Mouse (Mus musculus) thymus, postnatal 36 days (tissue): ENCODE measurements around the gene Slc27a3.

Experiments used
- DNase-seq, 2 experiments: peaks; one replicate each; pipeline ENCODE4 v3.0.0; 2022; ENCODE audit warnings: mixed read lengths in 2 of 2

The Slc27a3 gene

DNA sequence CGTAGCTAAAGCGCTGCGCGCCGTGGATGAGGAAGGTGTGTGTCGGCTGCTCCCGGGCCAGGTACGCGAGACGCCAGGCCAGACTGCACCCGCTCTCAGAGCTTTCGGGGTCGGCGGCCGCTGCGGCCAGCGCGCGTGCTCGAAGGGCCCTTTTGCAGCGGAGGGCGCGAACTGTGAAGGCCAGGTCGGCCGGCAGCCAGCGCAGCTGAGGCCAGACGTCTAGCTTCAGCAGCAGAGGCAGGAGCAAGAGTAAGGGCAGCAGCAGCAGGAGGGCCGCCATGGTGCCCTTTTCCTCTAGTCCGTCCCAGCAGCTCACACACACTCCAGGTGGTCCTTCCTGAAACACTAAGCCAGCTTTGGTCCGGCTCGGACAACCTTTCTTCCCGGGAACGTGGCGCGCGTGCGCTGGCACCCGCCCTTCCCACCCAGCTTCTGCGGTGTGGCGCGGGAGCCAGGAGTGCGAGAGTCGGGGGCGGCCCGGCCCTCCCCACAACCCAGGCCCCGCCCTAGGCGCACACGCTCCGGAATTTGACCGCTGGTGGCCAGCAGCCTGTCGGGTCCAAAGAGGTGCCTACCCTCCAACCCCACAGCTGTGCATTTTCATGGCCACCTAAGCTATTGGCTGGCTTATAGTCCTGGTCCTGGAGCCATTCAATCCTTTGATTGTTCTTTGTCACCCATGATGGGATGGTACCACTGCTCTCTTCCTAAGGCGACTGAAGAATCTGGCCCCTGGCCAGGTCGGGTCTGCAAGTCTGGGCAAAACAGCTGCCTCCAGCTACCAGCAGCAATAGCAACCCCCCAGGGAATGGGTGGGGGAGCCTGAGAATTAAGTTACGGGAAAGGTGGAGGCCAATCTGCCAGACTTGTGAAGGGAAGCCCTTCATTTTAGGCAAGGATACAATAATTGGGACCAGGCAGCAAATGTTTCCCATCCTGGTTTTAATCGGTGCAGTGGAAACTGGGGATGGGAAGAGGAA is at the start of gene Slc27a3:
Gene Slc27a3 (minus strand): TSS at position 428 of the 980 bp plus-strand sequence.
- no peak for DNase-seq

DNA sequence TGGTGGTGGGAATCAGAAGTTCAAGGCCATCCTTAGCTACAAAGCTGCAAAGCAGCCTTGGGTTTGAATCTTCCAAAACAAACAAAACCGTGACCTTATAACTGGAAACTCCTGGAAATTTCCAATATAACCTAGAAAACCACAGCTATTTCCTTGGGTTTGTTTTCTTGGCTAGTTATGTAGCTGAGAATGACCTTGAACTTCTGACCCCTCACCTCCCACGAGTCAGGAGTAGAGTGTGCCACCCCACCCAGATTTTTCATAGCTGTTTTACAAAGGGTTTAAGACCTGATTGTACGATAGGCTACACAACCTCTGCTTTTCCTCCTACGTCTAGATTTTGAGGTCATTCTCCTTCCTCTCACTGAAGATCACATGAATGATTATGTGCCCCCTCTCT is 47.4 kb upstream of the Slc27a3 start:
- no peak for DNase-seq

GRCm38 (mm10) chr3:90434073-90434730 is 44.5 kb upstream of the Slc27a3 start:
- DNase-seq = no peak

GRCm38 (mm10) chr3:90433381-90434020 is 43.8 kb upstream of the Slc27a3 start, which contains the start of gene Ints3:
Ints3 (minus strand) TSS chr3:90433622.
- DNase-seq = peak; percentile 99 to 100

DNA sequence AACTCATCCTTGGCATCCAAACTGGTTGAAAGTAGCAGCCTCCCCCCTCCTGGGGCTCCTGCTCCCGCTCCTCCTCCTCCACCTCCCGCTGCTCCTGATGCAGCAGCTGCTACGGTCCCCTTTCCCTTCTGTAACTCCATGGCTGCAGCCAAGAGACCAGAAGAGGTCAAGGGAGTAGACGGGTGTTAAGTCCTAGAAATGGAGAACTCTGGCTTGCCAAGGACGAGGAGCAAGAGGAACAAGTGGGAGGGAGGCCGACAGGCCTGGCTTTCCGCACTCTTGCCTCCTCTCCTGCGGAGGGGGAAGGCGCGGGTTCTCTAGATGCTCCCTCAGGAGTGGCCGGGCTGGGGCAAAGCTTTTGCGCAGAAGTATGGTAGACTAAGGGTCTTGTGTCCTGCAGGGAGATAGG is 43.1 kb upstream of the Slc27a3 start:
- no peak for DNase-seq

DNA sequence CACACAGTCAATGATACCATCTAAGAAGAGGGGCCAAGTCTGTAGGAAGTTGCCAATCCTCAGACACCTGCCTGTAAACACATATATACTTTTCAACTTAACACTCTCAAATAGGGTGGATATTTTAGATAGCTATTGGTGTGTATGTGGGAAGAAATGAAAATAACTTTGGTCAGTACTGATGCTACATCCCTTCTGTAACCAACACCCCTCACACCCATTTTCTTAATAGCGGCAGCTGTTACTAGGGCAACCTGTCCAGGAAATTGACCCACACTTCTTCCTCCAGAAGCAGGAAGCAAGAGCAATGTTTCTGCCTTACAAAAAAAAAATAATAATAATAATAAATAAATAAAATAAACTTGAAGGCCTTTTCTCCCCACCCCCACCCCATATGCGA is 42.6 kb upstream of the Slc27a3 start:
- no peak for DNase-seq

GRCm38 (mm10) chr3:90429576-90429975 is 39.8 kb upstream of the Slc27a3 start:
- no peak for DNase-seq

GRCm38 (mm10) chr3:90428186-90428585 is 38.4 kb upstream of the Slc27a3 start:
- DNase-seq = no peak

DNA sequence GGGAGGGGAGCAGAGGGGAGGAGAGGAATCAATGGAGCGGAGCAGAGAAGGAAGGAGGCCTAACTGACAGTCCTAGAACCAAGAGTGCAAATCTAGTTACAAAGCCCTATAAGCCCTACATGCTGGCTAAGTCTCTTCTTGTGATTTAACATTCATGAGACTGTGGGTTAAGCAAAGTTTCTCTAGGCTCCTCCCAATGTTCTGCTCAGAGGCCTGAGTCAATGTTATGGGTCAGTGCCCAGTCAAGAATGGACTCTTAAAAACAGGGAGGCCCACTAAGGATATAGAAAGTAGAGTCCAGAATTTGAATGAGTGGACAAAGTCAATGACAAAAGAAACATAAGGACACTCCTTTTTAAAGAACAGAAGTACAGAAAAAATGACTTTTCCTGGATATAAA is 37.8 kb upstream of the Slc27a3 start:
- no peak for DNase-seq

DNA sequence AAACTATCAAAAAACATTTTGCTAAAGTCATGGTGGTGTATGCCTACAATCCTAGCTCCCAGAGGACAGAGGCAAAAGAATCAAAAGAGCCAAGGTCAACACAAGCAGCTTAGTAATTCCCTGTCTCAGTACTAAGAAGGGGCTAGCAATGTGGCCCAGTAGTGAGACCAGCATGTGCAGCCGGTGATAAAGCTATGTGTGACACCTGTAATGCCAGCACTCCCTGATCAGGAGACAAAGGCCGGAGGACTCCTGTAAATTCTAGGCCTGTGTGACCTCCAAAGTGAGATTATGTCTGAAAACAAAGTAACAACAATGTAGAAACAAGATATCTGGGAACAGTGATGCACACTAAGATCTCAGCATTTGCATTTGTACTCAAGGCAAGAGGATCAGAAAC is 35.8 kb upstream of the Slc27a3 start:
- DNase-seq = no peak

DNA sequence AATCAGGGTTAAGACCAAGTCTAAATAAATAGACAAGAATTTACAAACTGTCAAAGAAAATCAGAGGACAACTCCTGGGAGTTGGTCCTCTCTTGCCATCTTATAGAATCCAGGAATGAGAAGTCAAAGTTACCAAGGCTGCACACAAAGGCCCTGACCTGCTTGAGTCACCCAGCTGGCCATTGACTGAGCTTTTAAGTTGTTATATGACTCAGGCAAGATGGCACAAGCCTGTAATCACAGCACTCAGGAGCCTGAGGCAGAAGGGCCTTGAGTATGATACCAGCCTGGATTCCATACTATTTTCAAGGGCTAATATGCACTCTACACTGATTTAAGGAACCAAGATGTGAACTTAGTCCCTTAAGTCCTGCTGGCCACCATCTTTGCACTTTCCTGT is 33.8 kb upstream of the Slc27a3 start:
- DNase-seq = no peak

DNA sequence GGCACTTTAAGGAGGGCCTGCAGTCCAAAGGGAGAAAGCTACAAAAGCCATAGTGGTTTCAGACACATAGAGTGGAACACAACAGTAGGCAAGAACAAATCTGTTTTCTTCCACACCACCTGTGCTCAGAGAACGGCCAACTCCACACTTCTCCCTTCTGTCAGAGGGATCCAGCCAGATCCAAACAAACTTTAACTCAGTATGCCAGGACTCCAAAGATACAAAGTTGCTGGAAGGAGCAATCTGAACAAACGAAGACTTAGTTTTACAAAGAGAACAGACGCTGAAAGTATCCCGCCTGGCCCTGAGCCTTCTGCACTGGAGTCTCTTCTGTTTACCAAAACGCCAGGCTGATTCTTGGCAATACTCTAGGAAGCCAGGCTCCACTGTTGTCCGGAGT is 31.0 kb upstream of the Slc27a3 start:
- DNase-seq = no peak

GRCm38 (mm10) chr3:90413011-90413396 is 23.3 kb upstream of the Slc27a3 start:
- no peak for DNase-seq

DNA sequence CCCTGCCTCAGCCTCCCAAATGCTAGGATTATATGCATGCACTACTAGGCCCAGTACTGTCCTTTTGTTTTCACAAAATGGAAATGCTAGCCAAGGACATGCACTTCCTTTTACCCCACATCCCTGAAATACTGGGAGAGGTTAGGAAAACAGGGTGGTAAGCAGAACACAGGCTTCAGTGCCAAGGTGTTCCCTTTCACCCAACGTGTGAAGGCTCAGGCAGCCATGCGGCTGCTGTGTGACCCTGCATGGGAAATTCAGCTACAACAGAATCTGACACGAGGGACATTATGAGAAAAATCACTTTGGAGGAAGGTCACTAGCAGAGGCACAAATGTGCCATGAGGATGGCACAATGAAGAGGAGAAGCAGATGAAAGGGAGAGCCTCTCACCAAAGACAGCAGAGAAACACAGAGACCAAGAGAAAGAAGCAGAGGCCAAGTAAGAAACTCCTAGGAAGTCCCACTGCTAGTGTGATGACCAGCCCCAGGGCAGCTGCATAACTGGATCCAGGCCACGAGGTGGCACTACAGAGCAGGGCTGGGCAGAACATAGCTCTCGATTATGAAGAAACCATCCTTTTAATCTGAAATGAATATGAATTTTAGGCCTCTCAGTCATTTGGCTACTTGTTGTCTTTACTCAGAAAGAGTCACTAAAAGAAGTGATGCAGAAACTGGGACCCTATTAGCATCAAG is 22.7 kb upstream of the Slc27a3 start:
- DNase-seq = peak; percentile 60 to 61

DNA sequence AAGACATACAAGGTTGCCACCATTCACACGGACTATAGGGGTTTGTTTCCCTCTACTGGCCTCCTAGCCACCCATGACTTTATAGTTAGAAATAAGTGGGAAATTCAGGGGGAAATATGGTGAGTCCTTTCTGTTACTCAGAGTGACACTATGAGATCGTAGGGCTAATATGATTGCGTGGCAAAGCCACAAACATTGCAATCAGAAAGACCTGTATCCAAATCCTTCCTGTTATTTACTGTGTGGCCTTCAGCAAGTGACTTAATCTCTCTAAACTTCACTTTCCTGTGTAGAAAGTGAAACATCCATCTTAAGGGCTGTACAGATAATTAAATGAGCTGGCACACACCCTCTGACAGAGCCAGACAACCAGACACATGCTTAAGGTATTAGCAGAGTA is 19.0 kb upstream of the Slc27a3 start:
- DNase-seq = no peak

DNA sequence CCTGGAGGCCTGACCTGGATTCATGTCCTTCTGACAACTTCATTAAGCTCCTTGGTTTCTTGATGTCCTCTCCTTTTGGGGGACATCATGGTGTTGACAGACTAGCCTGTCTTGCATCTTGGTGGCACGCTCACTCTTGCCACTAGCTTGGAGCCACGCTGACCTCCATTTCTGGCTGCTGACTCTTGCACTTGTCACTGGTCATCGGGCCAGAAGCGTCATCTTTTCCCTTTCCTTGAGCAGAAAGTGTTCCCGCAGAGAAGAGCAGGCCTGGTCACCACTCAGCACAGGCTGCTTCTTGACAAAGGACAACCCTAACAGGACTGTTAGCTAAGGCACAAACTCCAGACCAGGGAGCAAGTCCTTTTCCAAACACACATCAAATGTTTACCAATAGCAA is 16.7 kb upstream of the Slc27a3 start:
- DNase-seq = no peak

GRCm38 (mm10) chr3:90404609-90405008 is 14.9 kb upstream of the Slc27a3 start:
- DNase-seq = no peak

- no peak for DNase-seq
These were observed 14.4 kb upstream of the Slc27a3 start for GRCm38 (mm10) chr3:90404121-90404520.

DNA sequence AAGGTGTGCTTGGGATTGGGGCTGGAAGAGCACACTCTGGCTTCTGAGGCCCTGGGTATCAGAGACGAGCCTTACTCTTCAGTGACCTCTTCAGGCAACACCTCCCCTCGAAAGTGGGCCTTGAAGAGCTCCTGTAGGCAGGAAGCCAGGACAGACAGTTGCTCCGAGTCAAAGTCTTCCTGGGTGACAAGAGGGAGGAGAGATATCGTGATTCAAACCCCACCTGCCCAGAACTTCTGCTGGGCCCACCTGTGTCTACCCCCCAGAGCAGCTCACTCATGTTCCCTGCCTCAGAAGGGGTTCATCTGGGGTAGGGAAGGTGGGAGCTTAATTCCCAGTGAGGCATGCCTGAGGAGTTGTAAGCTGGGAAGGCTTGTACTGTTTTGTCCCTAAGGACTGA is 11.3 kb upstream of the Slc27a3 start:
- no peak for DNase-seq

- no peak for DNase-seq
These were observed 5.9 kb upstream of the Slc27a3 start for GRCm38 (mm10) chr3:90395629-90396028.

DNA sequence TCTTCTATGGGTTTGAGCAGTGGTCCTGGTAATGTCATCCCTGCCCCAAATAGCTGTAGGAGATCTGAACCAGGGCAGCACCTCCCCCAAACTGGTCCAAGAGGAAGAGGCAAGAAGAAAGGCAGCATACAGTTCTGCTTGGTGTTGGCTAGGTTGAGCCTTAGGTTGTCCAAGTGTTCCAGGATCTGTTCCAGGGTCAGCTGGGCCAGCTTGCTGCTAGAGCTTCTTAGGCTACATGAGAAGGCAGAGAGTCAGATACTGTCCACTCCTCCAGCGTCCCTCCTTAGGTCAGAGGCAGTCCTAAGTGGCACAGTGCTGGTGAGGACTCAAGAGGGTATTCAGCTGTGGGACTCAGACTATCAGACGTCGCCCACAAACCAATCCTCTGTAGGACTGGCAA is 2.9 kb upstream of the Slc27a3 start:
- DNase-seq = no peak

DNA sequence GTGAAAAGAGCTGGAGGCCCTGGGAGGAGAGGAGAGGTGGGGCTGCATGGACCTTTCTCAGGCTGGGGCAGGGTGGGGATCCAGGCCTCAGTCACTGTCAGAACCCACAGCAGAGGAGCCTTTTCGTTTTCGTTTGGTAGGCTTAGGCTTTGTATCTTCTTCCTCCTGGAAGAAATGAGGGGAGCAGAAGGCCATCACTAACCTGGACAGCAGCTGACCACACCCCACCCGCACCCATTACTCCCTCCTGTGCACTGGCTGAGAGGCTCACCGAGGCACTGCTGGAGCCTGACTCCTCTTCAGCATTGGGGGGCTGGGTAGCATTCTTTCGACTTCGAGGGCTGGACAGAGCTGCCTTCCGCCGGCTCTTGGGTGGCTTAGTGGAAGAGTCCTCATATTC is 2.2 kb upstream of the Slc27a3 start:
- DNase-seq = no peak

GRCm38 (mm10) chr3:90391004-90391403 is 1.3 kb upstream of the Slc27a3 start:
- DNase-seq = no peak
